Mouse (Mus musculus) bone marrow macrophage, adult 2 months (primary cell): ENCODE data around the gene Kdm2b. TPM values are rescaled to one million over a fixed set of nuclear protein-coding genes. Genes with fewer than 3 reads are reported as not detected.

Experiments
- H3K27ac ChIP-seq: 2 replicates; pipeline ENCODE4 v1.5.1; 2012; ENCODE audit warnings: low read depth, low read length; ENCODE audit not compliant: insufficient read depth
- H3K4me1 ChIP-seq: 2 replicates; pipeline ENCODE4 v1.6.1; 2012; ENCODE audit warnings: low read length; ENCODE audit not compliant: control insufficient read depth, insufficient read depth
- H3K4me3 ChIP-seq: 2 replicates; pipeline ENCODE4 v1.5.1; 2012; ENCODE audit warnings: mild to moderate bottlenecking, low read length, moderate library complexity; ENCODE audit not compliant: insufficient read depth
- CTCF ChIP-seq: IDR thresholded peaks from 2 replicates; pipeline ENCODE4 v1.5.1; 2012; ENCODE audit warnings: low read depth, mild to moderate bottlenecking, low read length, moderate library complexity
- POLR2A ChIP-seq: IDR thresholded peaks from 2 replicates; pipeline ENCODE4 v1.6.1; 2012; ENCODE audit warnings: mild to moderate bottlenecking, low read depth, low read length, borderline replicate concordance
- polyA plus RNA-seq: library from polyadenylated mRNA; stranded (reverse); fragments of >200 nt; gene quantifications from 2 replicates; pipeline ENCODE4 v1.2.4, GENCODE M21; 2012; ENCODE audit not compliant: missing spikeins, insufficient read depth, insufficient read length

Kdm2b gene
- polyA plus RNA-seq, 1 experiment: 26.9 TPM

DNA sequence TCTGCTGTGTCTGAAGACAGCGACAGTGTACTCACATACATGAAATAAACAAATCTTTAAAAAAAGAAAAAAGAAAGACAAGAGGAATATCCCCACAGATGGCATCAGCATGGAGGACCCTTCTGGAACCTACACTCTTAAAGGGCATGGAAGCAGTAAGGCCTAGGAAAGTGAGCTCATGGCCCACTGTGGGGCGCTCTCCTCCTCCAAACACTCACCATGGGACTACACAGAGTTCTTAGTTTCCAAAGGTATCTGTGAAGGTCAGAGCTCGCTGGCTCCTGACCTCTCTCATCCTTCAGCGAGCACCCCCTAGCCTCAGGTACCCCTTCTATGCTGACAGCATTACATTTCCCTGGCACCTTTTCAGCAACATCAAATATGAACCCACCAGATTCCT, 53.8 kb downstream of the Kdm2b start:
- Histone ChIP-seq H3K27ac (no peak overlapping the region), H3K4me3 (no peak overlapping the region), H3K4me1 (no peaks in the 10 kb centered on the region)
- no peak for TF ChIP-seq POLR2A
- no peak for TF ChIP-seq CTCF

DNA sequence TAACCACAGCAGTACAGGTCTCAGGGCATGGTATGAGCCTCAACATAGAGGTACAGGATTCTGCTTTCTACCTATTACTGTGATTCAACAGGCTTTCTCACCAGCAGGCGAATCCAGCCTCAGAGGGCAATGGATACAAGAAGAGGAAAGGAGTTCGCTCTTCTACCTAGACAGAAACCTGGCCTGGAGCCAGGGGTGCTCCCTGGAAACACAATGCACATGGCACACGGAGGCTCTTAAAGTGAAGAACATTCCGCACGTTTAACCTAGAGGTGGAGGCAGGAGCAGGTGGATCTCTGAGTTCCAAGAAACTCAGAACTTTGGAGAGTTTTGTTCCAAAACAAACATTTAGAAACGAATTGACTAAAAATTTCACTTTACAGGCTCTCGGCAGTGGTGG, 58.6 kb downstream of the Kdm2b start:
- Histone ChIP-seq H3K27ac (no peak overlapping the region), H3K4me1 (no peaks in the 10 kb centered on the region), H3K4me3 (no peak overlapping the region)
- TF ChIP-seq POLR2A (no peak), CTCF (no peak)

DNA sequence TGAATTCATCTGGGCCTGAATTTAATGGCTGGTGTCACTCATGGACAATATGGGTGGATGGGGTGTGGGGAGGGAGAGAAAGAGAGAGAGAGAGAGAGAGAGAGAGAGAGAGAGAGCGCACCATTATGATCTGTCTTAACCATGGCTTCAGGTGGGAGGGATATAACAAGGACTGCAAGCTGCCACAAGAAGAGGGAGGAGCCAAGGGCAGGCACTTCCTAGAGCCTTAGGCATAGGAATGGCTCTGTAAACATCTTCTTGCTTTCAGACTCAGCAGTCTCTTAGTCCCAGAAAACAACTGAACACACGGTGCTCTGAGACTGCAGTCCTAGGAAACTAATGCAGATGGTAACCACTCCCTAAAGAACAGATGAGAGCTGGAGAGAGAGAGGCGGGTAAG, 61.3 kb downstream of the Kdm2b start:
- Histone ChIP-seq H3K4me1 (no peaks in the 10 kb centered on the region), H3K27ac (no peak overlapping the region), H3K4me3 (no peak overlapping the region)
- TF ChIP-seq CTCF: no peak
- no peak for TF ChIP-seq POLR2A

DNA sequence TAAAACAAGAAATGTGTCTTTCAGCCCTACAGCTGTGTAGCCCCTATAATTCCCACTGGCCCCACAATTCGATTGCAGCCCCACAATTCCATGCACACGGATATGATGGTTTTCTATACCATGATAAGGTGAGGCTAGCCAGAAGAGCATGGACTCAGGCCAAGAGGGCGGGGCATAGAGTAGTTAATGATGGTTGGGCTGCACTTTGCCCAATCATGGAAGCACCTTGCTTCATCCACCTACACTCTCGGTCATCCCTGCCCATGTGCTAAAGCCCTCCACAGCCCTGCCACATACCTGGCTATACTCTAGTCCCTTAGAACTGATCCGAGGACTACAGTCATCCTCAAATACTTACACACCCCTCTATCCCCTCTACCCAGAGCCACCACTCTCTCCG, 61.9 kb downstream of the Kdm2b start:
- Histone ChIP-seq H3K4me1 (no peaks in the 10 kb centered on the region), H3K4me3 (no peak overlapping the region), H3K27ac (no peak overlapping the region)
- no peak for TF ChIP-seq POLR2A
- no peak for TF ChIP-seq CTCF

DNA sequence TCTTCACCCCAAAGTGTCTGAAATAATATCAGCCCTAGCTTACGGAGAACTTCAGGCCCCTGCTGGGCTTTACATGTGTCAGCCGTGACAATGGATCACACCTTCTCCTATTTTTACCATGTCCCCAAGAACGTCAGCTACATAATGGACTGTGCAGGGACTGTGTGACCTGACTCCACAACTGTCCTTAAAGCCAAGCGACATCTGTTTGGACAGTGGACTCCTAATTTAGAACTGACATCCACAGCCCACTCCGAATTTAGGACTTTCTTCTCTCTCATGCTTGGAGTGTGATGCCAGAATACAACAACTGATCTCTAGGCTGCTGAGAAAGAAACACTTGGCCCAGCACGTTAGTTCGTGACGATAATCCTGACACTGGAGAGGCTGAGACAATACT, 62.5 kb downstream of the Kdm2b start:
- Histone ChIP-seq H3K27ac (no peak overlapping the region), H3K4me3 (no peak overlapping the region), H3K4me1 (no peaks in the 10 kb centered on the region)
- TF ChIP-seq POLR2A (no peak), CTCF (no peak)

DNA sequence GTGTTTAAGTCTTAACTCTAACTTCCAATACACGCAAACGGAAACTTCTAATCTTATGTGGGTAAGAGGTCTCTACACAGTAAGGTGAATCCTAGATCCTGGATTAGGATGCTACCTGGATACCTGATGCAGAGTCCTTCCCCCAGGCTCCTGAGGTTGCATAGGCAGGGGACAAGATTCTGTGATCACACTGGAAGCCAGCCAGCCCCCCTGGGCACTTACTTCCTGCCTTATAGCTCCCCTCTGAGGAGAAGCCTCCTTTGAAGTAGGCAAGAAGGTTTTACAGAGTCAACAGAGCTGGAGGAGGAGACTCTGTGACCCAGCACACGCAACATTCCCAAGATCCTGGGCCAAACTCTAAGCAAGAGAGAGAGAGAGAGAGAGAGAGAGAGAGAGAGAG, 63.3 kb downstream of the Kdm2b start:
- no peak overlapping the region for H3K4me3 ChIP-seq
- TF ChIP-seq CTCF: no peak
- no peak for TF ChIP-seq POLR2A
- no peak overlapping the region for H3K27ac ChIP-seq
- no peaks in the 10 kb centered on the region for H3K4me1 ChIP-seq

DNA sequence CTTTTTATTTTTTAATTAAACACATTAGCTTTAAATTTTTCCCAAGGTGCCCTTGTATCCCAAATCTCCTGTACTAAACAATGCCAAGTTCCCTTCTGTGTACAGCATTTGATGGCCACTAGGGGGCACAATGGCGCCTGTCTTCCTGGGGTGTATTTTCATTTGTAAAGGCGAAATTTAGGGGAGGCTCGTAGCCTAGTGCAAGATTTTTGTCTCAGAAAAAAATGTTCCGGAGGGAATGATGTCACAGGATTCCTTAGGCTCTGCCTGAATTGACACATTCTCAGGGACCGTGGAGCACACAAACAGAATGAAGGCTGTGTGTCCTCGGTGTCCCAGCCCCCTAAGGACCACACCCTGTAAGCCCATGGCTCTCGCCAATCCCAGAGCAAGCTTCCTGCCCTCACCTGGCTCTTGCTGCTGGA, 64.1 kb downstream of the Kdm2b start:
- TF ChIP-seq CTCF (peak; percentile 34; the same call in 1 of the 2 replicates), POLR2A (no peak)
- no peak overlapping the region for H3K27ac ChIP-seq
- no peak overlapping the region for H3K4me3 ChIP-seq
- no peaks in the 10 kb centered on the region for H3K4me1 ChIP-seq

DNA sequence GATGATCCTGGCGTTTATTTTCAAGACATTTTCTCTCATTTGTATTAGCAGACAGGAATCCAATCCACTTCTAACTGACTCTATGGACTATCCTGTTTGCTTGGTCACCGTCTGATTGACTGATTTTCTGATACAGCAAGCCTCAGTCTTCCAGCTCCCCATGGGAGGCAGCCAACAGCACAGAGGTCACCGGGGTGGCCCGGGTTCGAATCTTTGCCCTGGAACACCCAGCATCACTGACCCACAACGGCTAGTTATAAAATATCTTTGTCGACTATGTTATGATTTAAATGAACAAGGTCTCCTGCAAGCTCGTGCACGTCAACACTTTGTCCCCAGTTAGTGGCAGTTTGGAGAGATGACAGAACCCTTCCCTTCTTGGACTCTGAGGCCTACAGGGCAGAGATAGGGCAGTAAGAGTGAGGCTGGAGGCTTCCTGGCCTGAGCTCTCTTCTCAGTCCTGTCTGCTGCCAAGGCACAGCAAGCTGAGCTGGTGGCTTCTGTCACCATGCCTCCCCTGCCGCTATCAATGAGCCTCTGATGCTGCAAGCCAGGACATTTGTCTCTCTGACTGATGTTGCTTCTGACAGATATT, 65.7 kb downstream of the Kdm2b start:
- TF ChIP-seq POLR2A (no peak), CTCF (no peak)

DNA sequence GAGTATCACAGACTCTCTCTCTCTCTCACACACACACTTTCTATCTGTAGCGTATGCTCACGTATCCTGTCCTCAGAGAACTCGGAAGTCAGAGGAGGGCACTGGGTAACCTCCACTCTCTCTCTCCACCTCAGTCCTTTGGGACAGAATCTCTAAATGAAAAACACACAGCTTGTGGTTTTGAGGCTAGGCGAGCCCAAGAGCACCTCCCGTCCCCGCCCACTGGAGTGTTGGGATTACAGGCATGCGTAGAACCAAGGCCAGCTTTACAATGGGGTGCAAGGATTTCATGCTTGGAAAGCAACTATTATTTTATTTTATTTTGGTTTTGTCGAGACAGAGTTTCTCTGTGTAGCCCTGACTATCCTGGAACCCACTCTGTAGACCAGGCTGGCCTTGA, 67.7 kb downstream of the Kdm2b start:
- H3K27ac ChIP-seq: no peak overlapping the region
- H3K4me3 ChIP-seq: no peak overlapping the region
- no peaks in the 10 kb centered on the region for H3K4me1 ChIP-seq
- no peak for TF ChIP-seq CTCF

More for the DNA sequence above, 65.7 kb downstream of the Kdm2b start:
- Histone ChIP-seq H3K4me1 (no peaks in the 10 kb centered on the region), H3K27ac (no peak overlapping the region), H3K4me3 (no peak overlapping the region)

DNA sequence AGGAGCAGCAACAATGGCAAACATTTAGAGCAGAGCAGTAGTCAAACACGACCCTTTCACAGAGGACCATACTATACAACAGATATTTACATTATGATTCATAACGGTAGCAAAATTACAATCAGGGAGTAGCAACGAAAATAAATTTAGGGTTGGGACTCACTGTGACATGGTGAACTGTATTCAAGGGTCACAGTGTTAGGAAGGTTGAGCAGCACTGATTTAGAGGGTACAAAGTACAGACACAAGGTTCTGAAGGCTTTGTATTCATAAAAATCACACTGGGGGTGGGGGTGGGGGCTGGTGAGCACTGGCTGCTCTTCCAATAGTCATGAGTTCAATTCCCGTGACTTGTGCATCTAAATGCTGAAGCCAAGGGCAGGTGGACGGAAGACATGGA, 69.1 kb downstream of the Kdm2b start:
- TF ChIP-seq CTCF (no peak), POLR2A (no peak)
- no peak overlapping the region for H3K4me3 ChIP-seq
- H3K4me1 ChIP-seq: no peaks in the 10 kb centered on the region
- no peak overlapping the region for H3K27ac ChIP-seq

DNA sequence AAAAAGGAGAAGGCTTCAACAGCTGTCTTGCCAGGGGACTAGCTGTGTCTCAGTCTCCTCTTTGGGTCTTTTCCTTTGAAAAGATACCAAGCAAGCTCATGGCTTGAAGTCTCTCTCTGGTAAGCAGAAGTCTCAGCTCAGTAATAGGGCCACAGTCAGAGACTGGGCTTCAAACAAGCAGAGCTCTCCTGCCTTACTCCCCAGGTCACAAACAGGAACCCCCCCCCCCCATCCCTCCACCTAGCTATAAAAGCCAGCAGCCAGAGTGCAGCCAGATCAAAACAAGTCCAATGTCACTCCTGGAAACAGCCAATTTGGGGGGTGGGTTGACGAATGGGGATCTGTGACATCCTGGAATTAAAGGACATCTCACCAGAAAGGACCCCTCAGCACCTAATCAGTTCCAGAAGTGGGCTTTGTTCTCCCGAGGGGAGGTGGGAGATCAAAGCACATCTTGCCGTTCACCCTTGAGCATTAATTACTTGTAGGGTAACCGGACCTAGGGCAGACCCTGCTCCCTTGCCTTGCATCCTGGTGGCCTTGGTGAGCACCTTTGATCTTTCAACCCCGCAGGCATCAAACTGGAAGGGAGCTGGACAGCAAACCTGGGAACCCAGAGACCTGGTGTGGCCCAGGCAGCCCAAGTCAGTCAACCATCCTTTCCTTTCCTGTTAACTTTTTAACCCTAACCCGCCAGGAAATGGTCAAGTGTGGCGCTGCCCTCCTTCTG, 71.5 kb downstream of the Kdm2b start:
- TF ChIP-seq CTCF (no peak), POLR2A (no peak)
- Histone ChIP-seq H3K4me1 (no peaks in the 10 kb centered on the region), H3K4me3 (no peak overlapping the region), H3K27ac (no peak overlapping the region)
